Mouse (Mus musculus) brain, embryonic 14.5 days (tissue): Measurements from ENCODE around the gene Mlx.

Experiments
- CTCF ChIP-seq: fragments of 200-500 bp; IDR thresholded peaks from 2 replicates; pipeline ENCODE4 v1.5.1; 2012; ENCODE audit warnings: inconsistent platforms, mild to moderate bottlenecking, moderate library complexity, borderline replicate concordance; ENCODE audit not compliant: insufficient read depth, insufficient read length; ENCODE audit errors: extremely low read depth
- POLR2A ChIP-seq: fragments of 200-500 bp; IDR thresholded peaks from 2 replicates; pipeline ENCODE4 v1.6.1; 2012; ENCODE audit warnings: mild to moderate bottlenecking, inconsistent platforms, borderline replicate concordance; ENCODE audit not compliant: poor library complexity, insufficient read depth, insufficient read length, severe bottlenecking; ENCODE audit errors: extremely low read depth

DNA sequence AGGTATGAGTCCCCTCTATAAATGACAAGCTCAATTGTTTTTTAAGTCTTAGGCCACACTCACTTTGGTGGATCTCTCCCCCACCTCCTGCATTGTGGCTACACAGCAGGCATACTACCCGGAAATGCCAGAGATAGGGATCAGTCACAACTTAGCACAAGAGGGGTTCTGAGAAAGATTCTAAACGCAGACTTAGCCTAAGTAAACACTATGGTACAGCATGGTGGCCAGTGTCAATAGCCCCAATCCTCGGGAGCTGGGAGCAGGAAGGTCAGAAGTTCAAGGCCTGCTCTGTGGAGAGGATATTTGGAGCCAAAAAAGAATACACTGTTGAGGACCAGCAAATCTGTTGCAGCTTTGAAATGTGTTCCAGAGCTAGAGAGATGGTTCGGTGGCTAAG is 31.0 kb downstream of the Mlx start:
- no peak for TF ChIP-seq CTCF
- TF ChIP-seq POLR2A = no peak
